ENCODE assay signal across 20 mouse cellular contexts in the genomic region with DNA sequence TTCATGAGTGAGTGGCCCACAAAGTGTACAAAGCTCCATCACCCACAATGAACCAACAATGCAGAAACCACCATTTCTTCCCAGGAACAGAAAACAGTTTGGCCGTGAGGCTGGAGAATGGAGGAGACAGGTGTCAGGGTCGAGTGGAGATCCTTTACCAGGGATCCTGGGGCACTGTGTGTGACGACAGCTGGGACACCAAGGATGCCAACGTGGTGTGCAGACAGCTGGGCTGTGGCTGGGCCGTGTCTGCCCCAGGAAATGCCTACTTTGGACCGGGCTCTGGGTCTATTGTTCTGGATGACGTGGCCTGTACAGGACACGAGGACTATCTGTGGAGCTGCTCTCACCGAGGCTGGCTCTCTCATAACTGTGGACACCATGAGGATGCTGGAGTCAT. TPM values are rescaled to one million over a fixed set of nuclear protein-coding genes. Genes with fewer than 3 reads are reported as not detected.
"Had no signal": no experiment of that assay in that cellular context is flagged by ENCODE, and none has a peak within 500 bp of the region (broad histone marks: within the 10 kb centered on the region; RNA-seq: fewer than 3 reads in every experiment).

No protein-coding gene starts in this region.

RNA-seq across cellular contexts. Expression of a gene that starts 50.5 kb away (rescaled TPM):
- polyA plus RNA-seq: limb, embryonic 10.5 days; limb, embryonic 11.5 days; limb, embryonic 12.5 days; liver, embryonic 11.5 days; liver, embryonic 12.5 days; liver, embryonic 13.5 days; liver, embryonic 14.5 days; lung, embryonic 14.5 days; lung, embryonic 15.5 days; lung, embryonic 16.5 days; lung, postnatal 0 days; macrophage; midbrain, embryonic 10.5 days; midbrain, embryonic 11.5 days; midbrain, embryonic 12.5 days; midbrain, embryonic 13.5 days; midbrain, embryonic 14.5 days; midbrain, embryonic 16.5 days; neural tube, embryonic 11.5 days; neural tube, embryonic 12.5 days had no signal
